12 mouse cellular contexts compared by ENCODE assay signal in genomic region chr1:73560594-73560993, GRCm38 (mm10).
"Had no signal": no experiment of that assay in that cellular context is flagged by ENCODE, and none has a peak within 500 bp of the region (broad histone marks: within the 10 kb centered on the region; RNA-seq: fewer than 3 reads in every experiment).

No protein-coding gene starts in this region.

- DNase-seq: retina, postnatal 1 day; right cerebral cortex, adult 18-20 months; right cerebral cortex, postnatal 14 days; right cerebral cortex, postnatal 25 days; right cerebral cortex, postnatal 4 days; spleen, adult 18-20 months; thymus, adult 18-20 months; thymus, adult 2 months; thymus, postnatal 14 days; thymus, postnatal 25 days; thymus, postnatal 36 days; thymus, postnatal 4 days had no signal
